Mouse (Mus musculus) spleen, adult 18-20 months (tissue): ENCODE results near the gene Pcbp3.

ENCODE experiments used
- DNase-seq, 2 experiments: peaks; one replicate each; pipeline ENCODE4 v3.0.0; 2022; ENCODE audit warnings: mixed read lengths in 2 of 2

The Pcbp3 gene

GRCm38 (mm10) chr10:76924441-76924840 lies 37.2 kb downstream of the Pcbp3 start:
- no peak for DNase-seq

- DNase-seq: no peak
Measured at GRCm38 (mm10) chr10:76918086-76918485, 43.6 kb downstream of the Pcbp3 start.

GRCm38 (mm10) chr10:76906434-76906833 lies 55.3 kb downstream of the Pcbp3 start:
- DNase-seq: no peak

GRCm38 (mm10) chr10:76905935-76906341 lies 55.7 kb downstream of the Pcbp3 start:
- DNase-seq: no peak

- DNase-seq: no peak
Measured at GRCm38 (mm10) chr10:76903694-76904093, 58.0 kb downstream of the Pcbp3 start.

- DNase-seq: no peak
Measured at GRCm38 (mm10) chr10:76903099-76903498, 58.6 kb downstream of the Pcbp3 start.

- no peak for DNase-seq
Measured at GRCm38 (mm10) chr10:76902588-76902987, 59.1 kb downstream of the Pcbp3 start.

- DNase-seq: no peak
Measured at GRCm38 (mm10) chr10:76898428-76898827, 63.3 kb downstream of the Pcbp3 start.

GRCm38 (mm10) chr10:76891456-76891855 lies 70.2 kb downstream of the Pcbp3 start:
- no peak for DNase-seq

- no peak for DNase-seq
Measured at GRCm38 (mm10) chr10:76883442-76884244, 78.0 kb downstream of the Pcbp3 start.

GRCm38 (mm10) chr10:76882644-76883441 lies 78.8 kb downstream of the Pcbp3 start:
- DNase-seq: no peak

GRCm38 (mm10) chr10:76881900-76882299 lies 79.8 kb downstream of the Pcbp3 start:
- DNase-seq: no peak

- DNase-seq: no peak
Measured at GRCm38 (mm10) chr10:76875310-76875709, 86.4 kb downstream of the Pcbp3 start.

- DNase-seq: no peak
Measured at GRCm38 (mm10) chr10:76874879-76875278, 86.8 kb downstream of the Pcbp3 start.

GRCm38 (mm10) chr10:76874398-76874797 lies 87.3 kb downstream of the Pcbp3 start:
- DNase-seq: no peak

- DNase-seq: no peak
Measured at GRCm38 (mm10) chr10:76873948-76874347, 87.7 kb downstream of the Pcbp3 start.

GRCm38 (mm10) chr10:76872736-76873135 lies 89.0 kb downstream of the Pcbp3 start:
- no peak for DNase-seq

- DNase-seq: no peak
Measured at GRCm38 (mm10) chr10:76865936-76866335, 95.8 kb downstream of the Pcbp3 start.

GRCm38 (mm10) chr10:76860998-76861397 lies 100.7 kb downstream of the Pcbp3 start:
- DNase-seq: no peak

GRCm38 (mm10) chr10:76859355-76860127 lies 102.1 kb downstream of the Pcbp3 start:
- no peak for DNase-seq

- no peak for DNase-seq
Measured at GRCm38 (mm10) chr10:76857879-76858278, 103.8 kb downstream of the Pcbp3 start.

GRCm38 (mm10) chr10:76846480-76846879 lies 115.2 kb downstream of the Pcbp3 start:
- no peak for DNase-seq

- no peak for DNase-seq
Measured at GRCm38 (mm10) chr10:76844901-76845300, 116.8 kb downstream of the Pcbp3 start.
